8 mouse cellular contexts compared by ENCODE assay signal in genomic region chr4:134851876-134852275, GRCm38 (mm10). TPM values are rescaled to one million over a fixed set of nuclear protein-coding genes. Genes with fewer than 3 reads are reported as not detected.
DNase-seq lines count a peak whose midpoint lies in the region; ATAC-seq and TF ChIP-seq lines count a peak whose summit lies in the region.

No protein-coding gene starts in this region.

- peak overlapping the region; percentile 96 for H3K9ac ChIP-seq in heart, embryonic 11.5 days (ENCODE audit: low read depth, low read length)
- peak overlapping the region; percentile 91 for H3K9ac ChIP-seq in hindbrain, embryonic 15.5 days
- H3K9ac ChIP-seq in midbrain, embryonic 15.5 days = peak overlapping the region; percentile 99

- peaks cover 6% of the 10 kb centered on the region; the same call in 1 of the 2 replicates for H3K27me3 ChIP-seq in heart, embryonic 11.5 days (ENCODE audit: control insufficient read depth, insufficient read depth, low read length)
- no peaks in the 10 kb centered on the region for H3K27me3 ChIP-seq in C2C12 (ENCODE audit: control insufficient read depth, insufficient read depth, insufficient read length)
- H3K27me3 ChIP-seq in hindbrain, embryonic 15.5 days = peaks cover 3% of the 10 kb centered on the region; the same call in 1 of the 2 replicates
- peaks cover 4% of the 10 kb centered on the region; the same call in 1 of the 2 replicates for H3K27me3 ChIP-seq in midbrain, embryonic 15.5 days (replicated peaks)

- no peak overlapping the region for H3K27ac ChIP-seq in heart, embryonic 11.5 days (ENCODE audit: low read depth, low read length)
- peak overlapping the region; percentile 94 for H3K27ac ChIP-seq in hindbrain, embryonic 15.5 days (replicated peaks)
- H3K27ac ChIP-seq in midbrain, embryonic 15.5 days = peak overlapping the region; percentile 100

- peaks cover 38% of the 10 kb centered on the region for H3K79me3 ChIP-seq in C2C12 (ENCODE audit: low read depth)

- H3K4me3 ChIP-seq in heart, embryonic 11.5 days (ENCODE audit: low read depth, low read length) = peak overlapping the region; percentile 98
- no peak overlapping the region for H3K4me3 ChIP-seq in C2C12 (ENCODE audit: insufficient read depth, poor library complexity, severe bottlenecking)
- H3K4me3 ChIP-seq in hindbrain, embryonic 15.5 days = peak overlapping the region; percentile 76
- H3K4me3 ChIP-seq in midbrain, embryonic 15.5 days = peak overlapping the region; percentile 99

- DNase-seq in heart, postnatal 10 days = no peak
- DNase-seq in cerebellum, postnatal 14 days = peak; percentile 15 to 29
- no peak for DNase-seq in yolk sac, embryonic 10.5 days (ENCODE audit: low spot score)
- DNase-seq in ovary, adult 18-20 months (ENCODE audit: low spot score) = no peak

- H3K4me2 ChIP-seq in heart, embryonic 11.5 days = peak overlapping the region; percentile 79
- H3K4me2 ChIP-seq in hindbrain, embryonic 15.5 days = peak overlapping the region; percentile 71
- peak overlapping the region; percentile 61 for H3K4me2 ChIP-seq in midbrain, embryonic 15.5 days

- intact Hi-C loops in heart, postnatal 10 days (cut with DNase I) = no loop called here

- H3K4me1 ChIP-seq in heart, embryonic 11.5 days (ENCODE audit: control insufficient read depth, insufficient read depth, low read length) = peaks cover 8% of the 10 kb centered on the region
- H3K4me1 ChIP-seq in hindbrain, embryonic 15.5 days (replicated peaks) = peaks cover 44% of the 10 kb centered on the region
- H3K4me1 ChIP-seq in midbrain, embryonic 15.5 days = peaks cover 39% of the 10 kb centered on the region

- peak overlapping the region; percentile 7 for H3ac ChIP-seq in C2C12 (ENCODE audit: control insufficient read depth, insufficient read length, low read depth)

- WGBS in heart, embryonic 11.5 days (ENCODE audit: insufficient replicate concordance) = 23% methylated on average over 14 of the region's 14 CpGs
- 9% methylated on average over 14 of the region's 14 CpGs for WGBS in hindbrain, embryonic 15.5 days
- WGBS in midbrain, embryonic 15.5 days = 8% methylated on average over 14 of the region's 14 CpGs

- peaks cover 61% of the 10 kb centered on the region for H3K79me2 ChIP-seq in C2C12 (ENCODE audit: control insufficient read depth, insufficient read depth)

- no peak for TF ChIP-seq CTCF in C2C12 (IDR thresholded peaks at IDR 0.05; ENCODE audit: control insufficient read depth, insufficient read depth, insufficient read length)

- H3K36me3 ChIP-seq in heart, embryonic 11.5 days (ENCODE audit: control insufficient read depth, insufficient read depth, low read length) = no peaks in the 10 kb centered on the region
- no peaks in the 10 kb centered on the region for H3K36me3 ChIP-seq in C2C12 (ENCODE audit: control insufficient read depth, insufficient read depth)
- no peaks in the 10 kb centered on the region for H3K36me3 ChIP-seq in hindbrain, embryonic 15.5 days
- no peaks in the 10 kb centered on the region for H3K36me3 ChIP-seq in midbrain, embryonic 15.5 days (replicated peaks)

- no peaks in the 10 kb centered on the region for H3K9me3 ChIP-seq in heart, embryonic 11.5 days (replicated peaks; ENCODE audit: control insufficient read depth, low read length)
- no peaks in the 10 kb centered on the region for H3K9me3 ChIP-seq in hindbrain, embryonic 15.5 days
- no peaks in the 10 kb centered on the region for H3K9me3 ChIP-seq in midbrain, embryonic 15.5 days

- ATAC-seq in heart, embryonic 11.5 days (replicated peaks; ENCODE audit: insufficient number of reproducible peaks, low FRiP score, low TSS enrichment) = no peak
- no peak for ATAC-seq in hindbrain, embryonic 15.5 days (ENCODE audit: low FRiP score, low read depth)
- no peak for ATAC-seq in midbrain, embryonic 15.5 days (replicated peaks)

TF ChIP-seq in C2C12, 6 proteins besides CTCF, POLR2A, EP300 and RAD21:
- TF ChIP-seq MYOD1 (IDR thresholded peaks at IDR 0.05; ENCODE audit: control insufficient read depth, insufficient read length, low read depth) = no peak
- no peak for TF ChIP-seq MAX (IDR thresholded peaks at IDR 0.05)
- TF ChIP-seq FOSL1 (IDR thresholded peaks at IDR 0.05; ENCODE audit: insufficient read depth, low read length, poor library complexity, severe bottlenecking) = no peak
- TF ChIP-seq USF1 (IDR thresholded peaks at IDR 0.05; ENCODE audit: low read depth) = no peak
- TF ChIP-seq MYOG (IDR thresholded peaks at IDR 0.05; ENCODE audit: control insufficient read depth, extremely low read depth, insufficient read length) = no peak
- no peak for TF ChIP-seq CEBPB (IDR thresholded peaks at IDR 0.05; ENCODE audit: low read depth)
TF ChIP-seq in C2C12: peak in this region for 0.

RNA-seq across cellular contexts. Expression of gene Maco1, which starts 1.3 kb away (rescaled TPM):
- 20.7 and 22.6 TPM in 2 replicates for polyA plus RNA-seq in heart, embryonic 11.5 days (2014; fragmentation: Nextera tagmentation; extraction: Ambion mirVana)
- 10 to 100 TPM; 24.9 to 25.9 TPM for total RNA-seq in heart, postnatal 10 days (2021)
- polyA plus RNA-seq in C2C12 (2012; fragmentation: generic; extraction: Trizol) = 14.6 TPM
- 81.2 and 91.4 TPM in 2 replicates for polyA plus RNA-seq in hindbrain, embryonic 15.5 days (2015; fragmentation: Nextera tagmentation; extraction: Ambion mirVana)
- 97.2 and 106 TPM in 2 replicates for polyA plus RNA-seq in midbrain, embryonic 15.5 days (2015; fragmentation: Nextera tagmentation; extraction: Ambion mirVana)

RNA-seq across cellular contexts. Expression of gene Rhd, which starts 12.5 kb away (rescaled TPM):
- polyA plus RNA-seq in heart, embryonic 11.5 days (2014; fragmentation: Nextera tagmentation; extraction: Ambion mirVana) = 54.0 and 68.6 TPM in 2 replicates
- 1 to 10 TPM; 3.8 to 4.9 TPM for total RNA-seq in heart, postnatal 10 days (2021)
- polyA plus RNA-seq in C2C12 (2012; fragmentation: generic; extraction: Trizol) = 0.14 TPM
- 2.2 TPM in 2 replicates for polyA plus RNA-seq in hindbrain, embryonic 15.5 days (2015; fragmentation: Nextera tagmentation; extraction: Ambion mirVana)
- 0.98 and 1.1 TPM in 2 replicates for polyA plus RNA-seq in midbrain, embryonic 15.5 days (2015; fragmentation: Nextera tagmentation; extraction: Ambion mirVana)

Comparison
In these comparisons a context has a peak if more than half of its experiments do, and no peak if none do; other contexts are left out.
1. DNase-seq: peak in cerebellum, postnatal 14 days (2 of 2); none in heart, postnatal 10 days (0 of 2), yolk sac, embryonic 10.5 days (single experiment) and ovary, adult 18-20 months (single experiment).
2. RNA of gene Rhd, which starts 12.5 kb away (polyA plus RNA-seq): 54.0 to 68.6 TPM in heart, embryonic 11.5 days; 2.2 TPM in hindbrain, embryonic 15.5 days, 0.98 to 1.1 TPM in midbrain, embryonic 15.5 days and 0.14 TPM in C2C12 (single experiment); every median in the first group is over 10 times any median in the second.
3. Peak in every context shown above with its lines, with median percentiles within 50 percentile points of each other: H3K4me2 ChIP-seq and H3K9ac ChIP-seq.